ENCODE assay signal across 14 mouse cellular contexts in the genomic region with DNA sequence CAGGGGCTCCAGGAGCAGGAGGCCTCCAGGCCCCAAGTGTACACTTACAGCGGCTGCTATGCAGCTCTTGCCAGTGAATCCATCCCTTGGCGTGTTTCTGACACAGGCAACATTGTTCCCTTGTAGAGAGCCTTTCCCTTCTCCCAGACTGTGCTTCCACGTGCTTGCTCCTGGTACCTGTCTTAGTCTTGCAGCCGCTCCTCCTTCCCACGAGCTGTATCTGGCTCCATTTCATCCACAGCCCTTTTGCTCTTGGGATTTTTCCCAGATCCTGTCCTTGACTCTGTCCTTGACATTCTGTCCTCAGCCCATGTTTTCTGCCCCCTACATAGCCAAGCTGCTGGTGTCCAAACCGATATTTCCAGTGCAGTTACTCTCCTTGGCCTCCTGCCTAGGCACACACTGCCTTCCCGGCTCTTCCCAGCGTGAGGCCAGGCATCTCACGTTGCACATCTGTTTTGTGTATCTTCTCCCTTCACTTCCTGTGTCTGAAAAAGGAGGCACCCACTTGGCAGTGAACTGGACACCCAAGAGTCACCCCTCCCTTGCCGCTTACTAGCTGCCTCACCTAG. TPM values are rescaled to one million over a fixed set of nuclear protein-coding genes. Genes with fewer than 3 reads are reported as not detected.
DNase-seq lines count a peak whose midpoint lies in the region; ATAC-seq lines count a peak whose summit lies in the region.
"Had no signal": no experiment of that assay in that cellular context is flagged by ENCODE, and none has a peak within 500 bp of the region (broad histone marks: within the 10 kb centered on the region; RNA-seq: fewer than 3 reads in every experiment).

No protein-coding gene starts in this region.

- H3K27me3 ChIP-seq in heart, embryonic 12.5 days (replicated peaks) = no peaks in the 10 kb centered on the region
- H3K27me3 ChIP-seq: liver, embryonic 12.5 days; midbrain, embryonic 12.5 days had no signal

- no peaks in the 10 kb centered on the region; the same call in 1 of the 2 replicates for H3K9me3 ChIP-seq in heart, embryonic 12.5 days (replicated peaks)
- H3K9me3 ChIP-seq: liver, embryonic 12.5 days; midbrain, embryonic 12.5 days had no signal

- no peak overlapping the region for H3K9ac ChIP-seq in heart, embryonic 12.5 days
- H3K9ac ChIP-seq: liver, embryonic 12.5 days; midbrain, embryonic 12.5 days had no signal

- WGBS in heart, embryonic 12.5 days = 40% methylated on average over 10 of the region's 10 CpGs

- ATAC-seq in heart, embryonic 12.5 days (ENCODE audit: insufficient number of reproducible peaks, low FRiP score) = no peak
- ATAC-seq: liver, embryonic 12.5 days had no signal

- no peak overlapping the region for H3K4me3 ChIP-seq in heart, embryonic 12.5 days
- H3K4me3 ChIP-seq: liver, embryonic 12.5 days; midbrain, embryonic 12.5 days had no signal

- peak; percentile 20 for DNase-seq in adrenal gland, adult 8-10 months
- no peak for DNase-seq in adrenal gland, adult 18-20 months (ENCODE audit: low spot score in 2 of 2)
- peak; percentile 48 for DNase-seq in ovary, adult 18-20 months (ENCODE audit: low spot score)
- DNase-seq in ovary, postnatal 14 days (ENCODE audit: low spot score) = no peak
- DNase-seq in testis, postnatal 14 days (ENCODE audit: low spot score) = peak; percentile 74
- DNase-seq in right cerebral cortex, postnatal 10 days (ENCODE audit: low spot score in 2 of 2) = no peak
- no peak for DNase-seq in lung, postnatal 4 days
- DNase-seq: cerebellum, adult 9-11 months; kidney, adult 9 months; layer of hippocampus, postnatal 36 days had no signal

- H3K36me3 ChIP-seq in heart, embryonic 12.5 days = no peaks in the 10 kb centered on the region
- H3K36me3 ChIP-seq: liver, embryonic 12.5 days; midbrain, embryonic 12.5 days had no signal

- peaks cover 39% of the 10 kb centered on the region for H3K4me1 ChIP-seq in heart, embryonic 12.5 days (replicated peaks)
- H3K4me1 ChIP-seq: midbrain, embryonic 12.5 days had no signal

- H3K4me2 ChIP-seq in heart, embryonic 12.5 days = no peak overlapping the region
- H3K4me2 ChIP-seq: liver, embryonic 12.5 days; midbrain, embryonic 12.5 days had no signal

- peak overlapping the region; percentile 89 for H3K27ac ChIP-seq in heart, embryonic 12.5 days (ENCODE audit: poor library complexity, severe bottlenecking)
- H3K27ac ChIP-seq: liver, embryonic 12.5 days; midbrain, embryonic 12.5 days had no signal

RNA-seq across cellular contexts. Expression of gene Uaca, which starts 34.8 kb away (rescaled TPM):
- total RNA-seq in adrenal gland, adult 8-10 months (2022) = 10 to 100 TPM; 37.5 to 62.0 (median 48.1) TPM
- 10 to 100 TPM; 29.2 to 32.0 TPM for total RNA-seq in adrenal gland, adult 18-20 months (2021)
- 38.9 and 39.0 TPM in 2 replicates for polyA plus RNA-seq in heart, embryonic 12.5 days (2016; fragmentation: Nextera tagmentation; extraction: Ambion mirVana)

RNA-seq across cellular contexts. Expression of gene Larp6, which starts 46.7 kb away (rescaled TPM):
- 1 to 10 TPM; 3.1 to 4.7 (median 3.7) TPM for total RNA-seq in adrenal gland, adult 8-10 months (2022)
- total RNA-seq in adrenal gland, adult 18-20 months (2021) = 1 to 10 TPM; 2.5 to 3.5 TPM
- polyA plus RNA-seq in heart, embryonic 12.5 days (2016; fragmentation: Nextera tagmentation; extraction: Ambion mirVana) = 0.83 and 0.87 TPM in 2 replicates
- total RNA-seq: neutrophil, adult 5-6 weeks had no signal

Comparison
In these comparisons a context has a peak if more than half of its experiments do, and no peak if none do; other contexts are left out.
1. DNase-seq: peak in adrenal gland, adult 8-10 months (single experiment), ovary, adult 18-20 months (single experiment) and testis, postnatal 14 days (single experiment); none in adrenal gland, adult 18-20 months (0 of 2), ovary, postnatal 14 days (single experiment), right cerebral cortex, postnatal 10 days (0 of 2) and lung, postnatal 4 days (0 of 2).